Mouse (Mus musculus) gastrocnemius, adult 2 months (tissue): ENCODE data around the gene Ttc7b. TPM values are rescaled to one million over a fixed set of nuclear protein-coding genes. Genes with fewer than 3 reads are reported as not detected.

Experiments used
- DNase-seq: peaks from one replicate; pipeline ENCODE4 v3.0.0; 2022
- H3K27ac ChIP-seq: fragments of 200-600 bp; 2 replicates; pipeline ENCODE4 v1.8.1; 2022; ENCODE audit warnings: mild to moderate bottlenecking
- H3K4me3 ChIP-seq: fragments of 200-600 bp; 2 replicates; pipeline ENCODE4 v1.8.1; 2022; ENCODE audit warnings: mild to moderate bottlenecking, moderate library complexity
- CTCF ChIP-seq: fragments of 200-600 bp; IDR thresholded peaks from 2 replicates; pipeline ENCODE4 v1.8.1; 2022; ENCODE audit warnings: antibody characterized with exemption, mild to moderate bottlenecking, moderate library complexity
- intact Hi-C: fragments of 180-260 bp; cut with DNase I; formaldehyde crosslinking; loops from one replicate; pipeline ENCODE4 v1.15.1; 2025
- total RNA-seq, 2 experiments: library from RNA; stranded (reverse); gene quantifications; 2 replicates each; pipeline ENCODE4 v1.2.3; 2021

Ttc7b gene
- total RNA-seq, 2 experiments from 2014 or later: 147 to 160 TPM

DNA sequence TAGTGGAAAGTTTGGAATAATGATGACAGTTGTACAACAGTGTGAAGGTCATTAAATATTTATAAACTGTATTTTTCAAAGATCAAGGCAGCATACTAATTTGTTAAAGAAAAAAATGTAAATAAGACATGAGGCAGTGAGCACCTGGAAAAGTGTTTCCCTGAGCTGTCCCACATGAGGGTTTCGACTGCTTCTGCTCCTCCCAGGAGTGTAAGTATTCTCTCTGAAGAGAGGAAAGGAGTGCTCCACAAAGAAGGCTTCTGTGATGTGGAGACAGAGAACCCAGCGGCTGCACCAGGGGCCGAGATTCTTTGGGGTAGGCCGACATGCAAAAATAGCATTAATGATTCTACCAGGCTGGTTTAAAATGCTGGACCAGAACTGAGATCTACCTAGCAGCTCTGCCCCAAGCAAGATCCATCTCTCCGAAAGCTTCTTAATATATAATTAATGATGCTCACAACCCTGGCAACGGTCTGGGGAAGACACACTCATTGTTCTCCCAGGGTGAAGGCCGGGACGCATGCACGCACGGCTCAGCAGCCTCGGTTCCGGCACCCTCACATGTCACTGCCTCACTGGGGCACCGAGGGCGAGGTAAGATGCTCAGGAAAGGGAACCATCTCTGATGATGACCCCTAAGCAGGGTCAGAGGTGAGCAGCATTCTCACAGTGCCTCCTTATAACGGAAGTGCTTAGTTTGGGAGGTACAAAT lies 123.0 kb downstream of the Ttc7b start:
- no peak for DNase-seq
- intact Hi-C loops: no loop called here
- H3K4me3 ChIP-seq: no peak overlapping the region
- H3K27ac ChIP-seq: peak overlapping the region; percentile 74
- no peak for TF ChIP-seq CTCF

- Histone ChIP-seq H3K27ac (0 out of 2 replicates have a peak overlapping the region, but pooled peaks have one; percentile 12), H3K4me3 (no peak overlapping the region)
- no peak for DNase-seq
- intact Hi-C loops: no loop called here
- TF ChIP-seq CTCF: no peak
These were observed 123.8 kb downstream of the Ttc7b start for GRCm38 (mm10) chr12:100396806-100397205.

GRCm38 (mm10) chr12:100393532-100393931 lies 127.1 kb downstream of the Ttc7b start:
- H3K4me3 ChIP-seq: no peak overlapping the region
- H3K27ac ChIP-seq: peak overlapping the region; percentile 91
- no peak for DNase-seq
- intact Hi-C loops: no loop called here
- no peak for TF ChIP-seq CTCF

DNA sequence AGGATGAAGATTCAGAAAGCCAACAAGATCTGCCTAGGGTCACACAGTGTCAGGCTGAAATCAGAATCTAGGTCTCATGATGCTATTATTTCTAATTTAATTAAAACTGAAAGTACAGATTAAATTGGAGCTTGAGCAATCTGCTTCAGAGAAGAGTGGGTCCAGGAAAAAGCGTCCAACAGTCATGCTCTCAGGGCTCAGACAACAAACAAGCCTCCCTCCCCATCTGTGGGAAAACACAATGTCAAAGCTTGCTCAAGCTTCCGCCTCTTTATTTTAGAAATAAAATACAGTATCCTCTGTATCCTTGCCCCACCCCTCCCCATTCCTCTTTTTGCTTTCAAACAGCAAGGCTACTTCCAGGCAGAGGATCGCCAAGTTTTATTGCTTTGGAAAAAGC lies 127.5 kb downstream of the Ttc7b start:
- intact Hi-C loops: no loop called here
- no peak for TF ChIP-seq CTCF
- no peak for DNase-seq
- no peak overlapping the region for H3K4me3 ChIP-seq
- peak overlapping the region; percentile 91 for H3K27ac ChIP-seq

GRCm38 (mm10) chr12:100392466-100392865 lies 128.2 kb downstream of the Ttc7b start:
- Histone ChIP-seq H3K4me3 (no peak overlapping the region; the same call in 1 of the 2 replicates), H3K27ac (peak overlapping the region; percentile 91)
- TF ChIP-seq CTCF: no peak
- DNase-seq: peak; percentile 80
- intact Hi-C loops: no loop called here

GRCm38 (mm10) chr12:100391890-100392289 lies 128.7 kb downstream of the Ttc7b start:
- DNase-seq: peak; percentile 84
- Histone ChIP-seq H3K27ac (peak overlapping the region; percentile 91), H3K4me3 (peak overlapping the region; percentile 15; the same call in 1 of the 2 replicates)
- TF ChIP-seq CTCF: no peak
- intact Hi-C loops: no loop called here

DNA sequence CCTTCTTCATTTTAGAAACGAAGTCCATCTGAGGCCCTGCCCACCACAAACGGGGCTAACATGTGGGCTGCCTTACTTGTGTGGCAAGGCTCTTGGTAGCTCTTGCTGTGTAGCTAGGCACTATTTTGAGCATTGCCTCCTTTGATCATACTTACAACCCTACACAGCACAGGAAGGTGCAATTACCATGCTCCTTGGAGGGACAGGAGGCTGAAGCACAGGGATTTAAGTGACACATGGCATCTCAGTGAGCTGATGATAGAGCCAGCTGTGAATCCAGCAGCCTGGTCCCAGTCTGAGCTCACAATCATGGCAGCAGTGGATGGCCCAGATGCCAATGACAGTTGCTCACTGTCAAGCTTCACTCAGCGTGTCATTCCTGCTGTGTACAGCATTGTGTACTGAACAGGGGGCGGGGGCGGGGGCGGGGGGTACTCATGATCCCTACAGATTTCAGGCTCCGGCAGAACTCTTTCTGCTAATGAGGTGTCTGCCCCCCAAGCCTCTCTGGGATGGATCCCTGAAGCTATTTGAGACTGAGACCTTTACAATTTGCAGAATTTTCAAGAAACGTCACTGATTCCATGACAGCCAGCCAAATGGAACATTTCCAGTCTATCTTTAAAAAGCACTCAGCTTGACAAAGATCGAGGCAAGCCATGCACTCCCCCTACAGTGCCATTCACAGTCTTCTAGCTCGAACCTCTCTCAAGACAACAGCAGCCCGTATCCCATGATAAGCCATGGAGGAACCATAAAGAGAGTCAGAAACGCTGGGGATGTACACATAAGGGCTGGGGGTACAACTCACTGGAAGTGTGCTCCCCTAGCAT lies 130.5 kb downstream of the Ttc7b start:
- DNase-seq: no peak
- TF ChIP-seq CTCF: no peak
- Histone ChIP-seq H3K27ac (peak overlapping the region; percentile 69), H3K4me3 (no peak overlapping the region)
- intact Hi-C loops: no loop called here

DNA sequence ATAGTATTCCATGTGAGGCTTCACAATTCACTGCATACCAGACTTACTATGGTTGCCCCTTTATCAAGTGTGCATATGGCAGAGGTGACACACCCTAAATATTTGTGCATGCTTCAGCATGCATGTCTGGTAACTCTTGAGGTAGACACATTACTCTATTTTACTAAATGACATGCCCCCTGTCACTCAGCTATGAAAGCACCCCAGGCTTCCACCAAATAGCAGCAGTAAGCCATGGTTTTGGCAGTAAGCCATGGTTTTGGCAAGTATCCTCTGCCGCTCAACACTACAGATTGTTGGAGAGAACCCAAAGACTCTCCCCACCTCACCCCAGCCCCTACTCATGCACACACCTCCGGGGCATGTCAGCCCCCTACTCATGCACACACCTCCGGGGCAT lies 134.4 kb downstream of the Ttc7b start:
- intact Hi-C loops: no loop called here
- H3K4me3 ChIP-seq: no peak overlapping the region
- no peak overlapping the region for H3K27ac ChIP-seq
- DNase-seq: no peak
- no peak for TF ChIP-seq CTCF

DNA sequence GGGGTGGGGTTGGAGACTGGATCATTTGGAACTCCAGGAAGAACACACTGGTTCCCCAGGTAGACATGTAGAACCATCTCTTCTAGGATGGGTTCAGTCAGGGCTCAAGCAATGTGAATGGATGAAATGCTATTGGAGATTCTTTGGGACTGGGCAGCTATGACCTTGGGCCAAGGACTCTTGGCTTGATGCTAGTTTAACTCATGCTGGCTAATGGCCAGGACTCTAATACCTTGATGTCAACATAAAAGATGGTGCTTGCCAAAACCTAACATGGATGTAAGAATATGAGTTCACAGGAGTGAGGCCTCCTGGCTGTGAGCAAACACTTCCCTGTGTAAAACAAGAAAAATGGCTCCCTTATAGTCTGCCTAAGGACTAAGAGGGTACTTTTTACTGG lies 138.1 kb downstream of the Ttc7b start:
- TF ChIP-seq CTCF: no peak
- H3K4me3 ChIP-seq: no peak overlapping the region
- intact Hi-C loops: no loop called here
- no peak for DNase-seq
- no peak overlapping the region for H3K27ac ChIP-seq

GRCm38 (mm10) chr12:100381941-100382340 lies 138.7 kb downstream of the Ttc7b start:
- no peak for DNase-seq
- no peak overlapping the region for H3K27ac ChIP-seq
- intact Hi-C loops: no loop called here
- no peak overlapping the region for H3K4me3 ChIP-seq
- TF ChIP-seq CTCF: no peak

GRCm38 (mm10) chr12:100380697-100381291 lies 139.8 kb downstream of the Ttc7b start:
- no peak overlapping the region for H3K4me3 ChIP-seq
- no peak overlapping the region for H3K27ac ChIP-seq
- no peak for TF ChIP-seq CTCF
- DNase-seq: no peak
- intact Hi-C loops: no loop called here

DNA sequence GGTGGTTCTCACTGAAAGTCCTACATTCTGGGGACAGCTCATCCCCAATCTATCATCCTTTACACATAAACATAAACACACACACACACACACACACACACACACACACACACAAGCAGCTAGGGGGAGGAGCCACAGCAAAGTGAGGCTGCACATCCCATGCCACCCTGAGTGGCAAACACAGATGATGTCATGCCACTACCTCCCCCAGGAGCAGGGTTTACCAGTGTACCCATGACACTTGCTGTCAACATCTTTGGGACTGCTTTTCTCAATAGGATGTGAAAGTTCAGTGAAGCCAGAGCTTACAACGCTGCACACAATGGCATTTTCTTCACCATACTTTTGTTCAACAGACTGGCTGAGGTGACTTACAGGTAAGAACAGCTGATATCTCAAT lies 140.8 kb downstream of the Ttc7b start:
- Histone ChIP-seq H3K27ac (no peak overlapping the region), H3K4me3 (no peak overlapping the region)
- TF ChIP-seq CTCF: no peak
- intact Hi-C loops: no loop called here
- no peak for DNase-seq

GRCm38 (mm10) chr12:100378266-100378665 lies 142.4 kb downstream of the Ttc7b start:
- no peak for TF ChIP-seq CTCF
- intact Hi-C loops: no loop called here
- Histone ChIP-seq H3K27ac (no peak overlapping the region), H3K4me3 (no peak overlapping the region)
- DNase-seq: no peak
